Mouse (Mus musculus) layer of hippocampus, adult 8-10 months (tissue): ENCODE results near the gene Uap1. TPM values are rescaled to one million over a fixed set of nuclear protein-coding genes. Genes with fewer than 3 reads are reported as not detected.
"Not testable (repeated sequence)": the region's sequence is repeated elsewhere in the genome, so short reads cannot be mapped to it uniquely, and the experiment has no call there.

Experiments used
- DNase-seq, 2 experiments: peaks; one replicate each; pipeline ENCODE4 v3.0.0; 2022; ENCODE audit warnings: low spot score in 2 of 2
- total RNA-seq, 4 experiments: library from RNA; stranded (reverse); gene quantifications; 2 replicates each; pipeline ENCODE4 v1.2.4; 2022

The Uap1 gene
- total RNA-seq, 4 experiments from 2014 or later = 52.0 to 61.3 (median 55.7) TPM

GRCm38 (mm10) chr1:170112261-170112660 is 62.5 kb downstream of the Uap1 start:
- DNase-seq = no peak

- DNase-seq = no peak
Measured at GRCm38 (mm10) chr1:170111651-170112226, 63.0 kb downstream of the Uap1 start.

- no peak for DNase-seq
Measured at GRCm38 (mm10) chr1:170110516-170111332, 64.0 kb downstream of the Uap1 start, which contains the start of gene Ddr2. TSS of gene Ddr2 (minus strand) at chr1:170110762.

GRCm38 (mm10) chr1:170109776-170110515 is 64.8 kb downstream of the Uap1 start:
- no peak for DNase-seq

- not testable (repeated sequence) for DNase-seq
Measured at GRCm38 (mm10) chr1:170102814-170103213, 71.9 kb downstream of the Uap1 start.

Other genes with a start within 250 kb of the Uap1 start
- gene Ccdc190, start 246.3 kb downstream of the Uap1 start, total RNA-seq = 10 to 100 TPM; 26.7 to 32.0 (median 27.5) TPM
- 10 to 100 TPM; 14.9 to 19.0 (median 17.0) TPM for gene Hsd17b7, start 205.7 kb downstream of the Uap1 start, total RNA-seq
- gene Ddr2, start 64.2 kb downstream of the Uap1 start, total RNA-seq = 1 to 10 TPM; 5.3 to 7.2 (median 6.8) TPM
- 100 to 1,000 TPM; 135 to 163 (median 149) TPM for gene Uhmk1, start 40.4 kb upstream of the Uap1 start, total RNA-seq
- gene Sh2d1b2, start 57.8 kb upstream of the Uap1 start, total RNA-seq = not detected
- gene Sh2d1b1, start 102.4 kb upstream of the Uap1 start, total RNA-seq = under 1 TPM in 2 of 4 experiments, not detected in 2; 0.23 to 0.25 TPM
- 1 to 10 TPM; 3.9 to 5.3 (median 4.1) TPM for gene Gm7694, start 131.4 kb upstream of the Uap1 start, total RNA-seq
- not detected for gene Spata46, start 133.8 kb upstream of the Uap1 start, total RNA-seq